Mouse (Mus musculus) E14TG2a.4 (cell line): Measurements from ENCODE around the gene Pogk.

Experiments used
- CTCF ChIP-seq: conservative IDR thresholded peaks from 2 replicates; pipeline ENCODE4 v1.5.1; 2014; ENCODE audit warnings: low read length
- POU5F1 ChIP-seq: IDR thresholded peaks from 2 replicates; pipeline ENCODE4 v1.6.1; 2014; ENCODE audit warnings: low read length, borderline replicate concordance

GRCm38 (mm10) chr1:166346906-166347305 is 62.8 kb downstream of the Pogk start:
- TF ChIP-seq CTCF (no peak), POU5F1 (no peak)
